Mouse (Mus musculus): ENCODE results near the gene Gm20458. TPM values are rescaled to one million over a fixed set of nuclear protein-coding genes. Genes with fewer than 3 reads are reported as not detected.

Gm20458 gene
- polyA plus RNA-seq, 2 experiments = 9.0 to 14.3 TPM

- TF ChIP-seq POLR2A (IDR thresholded peaks at IDR 0.05; ENCODE audit: borderline replicate concordance, extremely low read depth, insufficient read depth, insufficient read length) = no peak
- Histone ChIP-seq H3K4me2 (replicated peaks; ENCODE audit: low read depth, low read length, severe bottlenecking) (no peak overlapping the region), H3K27ac (replicated peaks; ENCODE audit: low read depth, low read length) (no peak overlapping the region), H3K27me3 (ENCODE audit: control insufficient read depth, insufficient read depth, low read length) (no peaks in the 10 kb centered on the region), H3K4me1 (ENCODE audit: control insufficient read depth, insufficient read depth, low read length) (peaks cover 13% of the 10 kb centered on the region), H3K4me3 (replicated peaks; ENCODE audit: low read length) (no peak overlapping the region), H3K9me3 (ENCODE audit: control insufficient read depth, low read length) (no peaks in the 10 kb centered on the region), H3K9ac (ENCODE audit: low read depth, low read length, severe bottlenecking) (no peak overlapping the region), H3K36me3 (ENCODE audit: control insufficient read depth, insufficient read depth, low read length) (no peaks in the 10 kb centered on the region)
- ATAC-seq (ENCODE audit: low FRiP score, low read depth) = no peak
- WGBS = 52% methylated on average over 2 of the region's 2 CpGs
- no peak for DNase-seq (ENCODE audit: low spot score)
Observed at GRCm38 (mm10) chr2:164494126-164494525, 33.4 kb downstream of the Gm20458 start.

- H3K4me2 ChIP-seq (replicated peaks; ENCODE audit: low read depth, low read length, severe bottlenecking) = no peak overlapping the region
- H3K36me3 ChIP-seq (ENCODE audit: control insufficient read depth, insufficient read depth, low read length) = peaks cover 16% of the 10 kb centered on the region
- H3K9ac ChIP-seq (ENCODE audit: low read depth, low read length, severe bottlenecking) = no peak overlapping the region
- DNase-seq (ENCODE audit: low spot score) = no peak
- WGBS = 63% methylated on average over 1 of the region's 1 CpGs
- H3K4me1 ChIP-seq (ENCODE audit: control insufficient read depth, insufficient read depth, low read length) = peaks cover 13% of the 10 kb centered on the region
- TF ChIP-seq POLR2A (IDR thresholded peaks at IDR 0.05; ENCODE audit: borderline replicate concordance, extremely low read depth, insufficient read depth, insufficient read length) = no peak
- 0 out of 2 replicates have a peak overlapping the region, but pooled peaks have one; percentile 80 for H3K4me3 ChIP-seq (replicated peaks; ENCODE audit: low read length)
- no peak overlapping the region for H3K27ac ChIP-seq (replicated peaks; ENCODE audit: low read depth, low read length)
- ATAC-seq (ENCODE audit: low FRiP score, low read depth) = no peak
- no peaks in the 10 kb centered on the region for H3K9me3 ChIP-seq (ENCODE audit: control insufficient read depth, low read length)
- H3K27me3 ChIP-seq (ENCODE audit: control insufficient read depth, insufficient read depth, low read length) = no peaks in the 10 kb centered on the region
Observed at GRCm38 (mm10) chr2:164496331-164496730, 35.6 kb downstream of the Gm20458 start.

GRCm38 (mm10) chr2:164496847-164497690, 36.3 kb downstream of the Gm20458 start, which contains the start of gene Pigt:
Gene Pigt (plus strand): TSS chr2:164497520.
- peak; percentile 89 for DNase-seq (ENCODE audit: low spot score)
- H3K4me3 ChIP-seq (replicated peaks; ENCODE audit: low read length) = peak within 1 kb of the TSS; percentile 80
- no peaks in the 10 kb centered on the region for H3K9me3 ChIP-seq (ENCODE audit: control insufficient read depth, low read length)
- ATAC-seq (ENCODE audit: low FRiP score, low read depth) = peak; percentile 93
- no peaks in the 10 kb centered on the region for H3K27me3 ChIP-seq (ENCODE audit: control insufficient read depth, insufficient read depth, low read length)
- H3K9ac ChIP-seq (ENCODE audit: low read depth, low read length, severe bottlenecking) = peak within 1 kb of the TSS; percentile 67
- H3K27ac ChIP-seq (replicated peaks; ENCODE audit: low read depth, low read length) = no peak within 1 kb of the TSS
- peak within 1 kb of the TSS; percentile 85 for H3K4me2 ChIP-seq (replicated peaks; ENCODE audit: low read depth, low read length, severe bottlenecking)
- TF ChIP-seq POLR2A (IDR thresholded peaks at IDR 0.05; ENCODE audit: borderline replicate concordance, extremely low read depth, insufficient read depth, insufficient read length) = peak; percentile 91
- H3K4me1 ChIP-seq (ENCODE audit: control insufficient read depth, insufficient read depth, low read length) = peaks cover 13% of the 10 kb centered on the region
- H3K36me3 ChIP-seq (ENCODE audit: control insufficient read depth, insufficient read depth, low read length) = peaks cover 23% of the 10 kb centered on the region
- 4% methylated on average over 43 of the region's 43 CpGs for WGBS

- Histone ChIP-seq H3K4me3 (replicated peaks; ENCODE audit: low read length) (peak overlapping the region; percentile 80), H3K27ac (replicated peaks; ENCODE audit: low read depth, low read length) (no peak overlapping the region), H3K27me3 (ENCODE audit: control insufficient read depth, insufficient read depth, low read length) (no peaks in the 10 kb centered on the region), H3K36me3 (ENCODE audit: control insufficient read depth, insufficient read depth, low read length) (peaks cover 29% of the 10 kb centered on the region), H3K4me2 (replicated peaks; ENCODE audit: low read depth, low read length, severe bottlenecking) (peak overlapping the region; percentile 85), H3K9me3 (ENCODE audit: control insufficient read depth, low read length) (no peaks in the 10 kb centered on the region), H3K9ac (ENCODE audit: low read depth, low read length, severe bottlenecking) (peak overlapping the region; percentile 67), H3K4me1 (ENCODE audit: control insufficient read depth, insufficient read depth, low read length) (peaks cover 13% of the 10 kb centered on the region)
- DNase-seq (ENCODE audit: low spot score) (no peak), ATAC-seq (ENCODE audit: low FRiP score, low read depth) (no peak)
- 5% methylated on average over 21 of the region's 21 CpGs for WGBS
- TF ChIP-seq POLR2A (IDR thresholded peaks at IDR 0.05; ENCODE audit: borderline replicate concordance, extremely low read depth, insufficient read depth, insufficient read length) = no peak
Observed at GRCm38 (mm10) chr2:164497691-164498268, 37.0 kb downstream of the Gm20458 start.

GRCm38 (mm10) chr2:164499317-164499716, 38.5 kb downstream of the Gm20458 start:
- H3K9ac ChIP-seq (ENCODE audit: low read depth, low read length, severe bottlenecking) = no peak overlapping the region
- H3K4me1 ChIP-seq (ENCODE audit: control insufficient read depth, insufficient read depth, low read length) = peaks cover 13% of the 10 kb centered on the region
- no peak overlapping the region for H3K4me2 ChIP-seq (replicated peaks; ENCODE audit: low read depth, low read length, severe bottlenecking)
- no peak for DNase-seq (ENCODE audit: low spot score)
- TF ChIP-seq POLR2A (IDR thresholded peaks at IDR 0.05; ENCODE audit: borderline replicate concordance, extremely low read depth, insufficient read depth, insufficient read length) = no peak
- no peak overlapping the region for H3K27ac ChIP-seq (replicated peaks; ENCODE audit: low read depth, low read length)
- H3K36me3 ChIP-seq (ENCODE audit: control insufficient read depth, insufficient read depth, low read length) = peaks cover 45% of the 10 kb centered on the region
- no peak overlapping the region for H3K4me3 ChIP-seq (replicated peaks; ENCODE audit: low read length)
- peaks cover 6% of the 10 kb centered on the region; the same call in 1 of the 2 replicates for H3K9me3 ChIP-seq (ENCODE audit: control insufficient read depth, low read length)
- 76% methylated on average over 5 of the region's 5 CpGs for WGBS
- no peak for ATAC-seq (ENCODE audit: low FRiP score, low read depth)
- H3K27me3 ChIP-seq (ENCODE audit: control insufficient read depth, insufficient read depth, low read length) = no peaks in the 10 kb centered on the region
